Mouse (Mus musculus) forebrain, embryonic 11.5 days (tissue): ENCODE results near the gene Btn2a2. TPM values are rescaled to one million over a fixed set of nuclear protein-coding genes. Genes with fewer than 3 reads are reported as not detected.

Experiments
- microRNA-seq: library from miRNA; unstranded; fragments of <30 nt; microRNA quantifications from one replicate; pipeline ENCODE4, GENCODE M21; 2016; ENCODE audit not compliant: insufficient number of aligned reads
- polyA plus RNA-seq: library from polyadenylated mRNA; unstranded; fragments of >200 nt; fragmentation: Nextera tagmentation; extraction: Ambion mirVana; gene quantifications from 2 replicates; pipeline ENCODE4 v1.2.1, GENCODE M21; 2014

Gene Btn2a2
- polyA plus RNA-seq, 1 experiment from 2014 or later: 0.59 TPM

Small RNAs within 50 kb of the gene (microRNA-seq; reads per million reads assigned to microRNA genes)
- not detected for gene Gm44297
- gene n-TStga1: 4.2 reads per million

Other genes starting within 250 kb of the Btn2a2 start
- gene Vmn1r223, start 241.7 kb downstream of the Btn2a2 start, polyA plus RNA-seq: not detected in 2 replicates
- 61.9 and 72.7 TPM in 2 replicates for gene Zfp322a, start 119.6 kb downstream of the Btn2a2 start, polyA plus RNA-seq
- 13.0 and 13.5 TPM in 2 replicates for gene Abt1, start 65.0 kb downstream of the Btn2a2 start, polyA plus RNA-seq
- 0.17 and 0.19 TPM in 2 replicates for gene Btn1a1, start 23.0 kb downstream of the Btn2a2 start, polyA plus RNA-seq
- 2.0 and 4.9 TPM in 2 replicates for gene Hist1h4h, start 42.2 kb upstream of the Btn2a2 start, polyA plus RNA-seq
- 7.7 and 9.3 TPM in 2 replicates for gene Hist1h2af, start 45.0 kb upstream of the Btn2a2 start, polyA plus RNA-seq
- 5.2 and 5.7 TPM in 2 replicates for gene Hist1h3g, start 46.6 kb upstream of the Btn2a2 start, polyA plus RNA-seq
- gene Hist1h2bh, start 54.5 kb upstream of the Btn2a2 start, polyA plus RNA-seq: 0.85 and 1.2 TPM in 2 replicates
- 0.92 and 1.4 TPM in 2 replicates for gene Hist1h3f, start 55.2 kb upstream of the Btn2a2 start, polyA plus RNA-seq
- 1.2 and 1.3 TPM in 2 replicates for gene Hist1h4f, start 62.8 kb upstream of the Btn2a2 start, polyA plus RNA-seq
- 0.87 and 0.92 TPM in 2 replicates for gene Hist1h1d, start 64.4 kb upstream of the Btn2a2 start, polyA plus RNA-seq
- 6.7 and 10.4 TPM in 2 replicates for gene Hist1h3e, start 73.5 kb upstream of the Btn2a2 start, polyA plus RNA-seq
- 96.4 and 102 TPM in 2 replicates for gene Hist1h2ae, start 82.4 kb upstream of the Btn2a2 start, polyA plus RNA-seq
- 7.4 and 10.0 TPM in 2 replicates for gene Hist1h2bg, start 82.5 kb upstream of the Btn2a2 start, polyA plus RNA-seq
- gene Hist1h2bf, start 85.3 kb upstream of the Btn2a2 start, polyA plus RNA-seq: 4.5 and 5.9 TPM in 2 replicates
- gene Hist1h2ad, start 85.5 kb upstream of the Btn2a2 start, polyA plus RNA-seq: 2.5 and 3.0 TPM in 2 replicates
- 11.9 and 13.9 TPM in 2 replicates for gene Hist1h3d, start 86.9 kb upstream of the Btn2a2 start, polyA plus RNA-seq
- gene Hist1h4d, start 92.7 kb upstream of the Btn2a2 start, polyA plus RNA-seq: 132 and 133 TPM in 2 replicates
- gene Hist1h2be, start 132.3 kb upstream of the Btn2a2 start, polyA plus RNA-seq: 4.0 and 4.6 TPM in 2 replicates
- gene Hist1h1e, start 133.7 kb upstream of the Btn2a2 start, polyA plus RNA-seq: 27.3 and 27.7 TPM in 2 replicates
- 1.1 and 1.2 TPM in 2 replicates for gene Hist1h2ac, start 195.1 kb upstream of the Btn2a2 start, polyA plus RNA-seq
- gene Hist1h2bc, start 195.3 kb upstream of the Btn2a2 start, polyA plus RNA-seq: 23.4 and 25.3 TPM in 2 replicates
- gene Hist1h1t, start 207.0 kb upstream of the Btn2a2 start, polyA plus RNA-seq: 0.51 TPM in 1 of 2 replicates, not detected in the other
- gene Hist1h4c, start 209.6 kb upstream of the Btn2a2 start, polyA plus RNA-seq: 6.0 and 6.8 TPM in 2 replicates
- 2.2 TPM in 2 replicates for gene Hfe, start 222.0 kb upstream of the Btn2a2 start, polyA plus RNA-seq
- gene Hist1h1c, start 250.0 kb upstream of the Btn2a2 start, polyA plus RNA-seq: 14.5 and 15.2 TPM in 2 replicates